Mouse (Mus musculus): ENCODE results near the gene Ankrd1. TPM values are rescaled to one million over a fixed set of nuclear protein-coding genes. Genes with fewer than 3 reads are reported as not detected.

Ankrd1 gene
- polyA plus RNA-seq, 1 experiment from 2014 or later, result not detected

GRCm38 (mm10) chr19:36090781-36091180 lies 29.1 kb downstream of the Ankrd1 start:
- 0 out of 2 replicates have a peak, but pooled peaks have one; percentile 34 for ATAC-seq (ENCODE audit: low read depth)
- Histone ChIP-seq H3K27me3 (ENCODE audit: control insufficient read depth, insufficient read depth, low read length) (no peaks in the 10 kb centered on the region), H3K9ac (replicated peaks; ENCODE audit: low read depth, low read length) (no peak overlapping the region)

GRCm38 (mm10) chr19:36083262-36084225 lies 36.4 kb downstream of the Ankrd1 start, which contains the start of gene Rpp30:
Rpp30 (plus strand) TSS chr19:36083716.
- 2% methylated on average over 34 of the region's 34 CpGs for WGBS
- Histone ChIP-seq H3K36me3 (ENCODE audit: control insufficient read depth, insufficient read depth, low read length) (peaks cover 6% of the 10 kb centered on the region), H3K4me3 (ENCODE audit: low read depth, low read length) (peak within 1 kb of the TSS; percentile 42), H3K4me1 (ENCODE audit: control insufficient read depth, insufficient read depth, low read length) (peaks cover 5% of the 10 kb centered on the region; the same call in 1 of the 2 replicates), H3K4me2 (ENCODE audit: low read depth, low read length) (peak within 1 kb of the TSS; percentile 78), H3K9me3 (ENCODE audit: control insufficient read depth, low read length) (no peaks in the 10 kb centered on the region), H3K9ac (replicated peaks; ENCODE audit: low read depth, low read length) (peak within 1 kb of the TSS; percentile 56), H3K27ac (ENCODE audit: low read depth, low read length) (peak within 1 kb of the TSS; percentile 52; the same call in 1 of the 2 replicates), H3K27me3 (ENCODE audit: control insufficient read depth, insufficient read depth, low read length) (no peaks in the 10 kb centered on the region)
- peak; percentile 97 for ATAC-seq (ENCODE audit: low read depth)

More at GRCm38 (mm10) chr19:36090781-36091180, 29.1 kb downstream of the Ankrd1 start:
- Histone ChIP-seq H3K27ac (ENCODE audit: low read depth, low read length) (no peak overlapping the region), H3K36me3 (ENCODE audit: control insufficient read depth, insufficient read depth, low read length) (peaks cover 22% of the 10 kb centered on the region), H3K4me3 (ENCODE audit: low read depth, low read length) (no peak overlapping the region), H3K4me2 (ENCODE audit: low read depth, low read length) (no peak overlapping the region), H3K9me3 (ENCODE audit: control insufficient read depth, low read length) (no peaks in the 10 kb centered on the region), H3K4me1 (ENCODE audit: control insufficient read depth, insufficient read depth, low read length) (no peaks in the 10 kb centered on the region)
- 52% methylated on average over 5 of the region's 5 CpGs for WGBS

GRCm38 (mm10) chr19:36082606-36083261 lies 37.2 kb downstream of the Ankrd1 start:
- peak; percentile 90 for ATAC-seq (ENCODE audit: low read depth)
- Histone ChIP-seq H3K4me1 (ENCODE audit: control insufficient read depth, insufficient read depth, low read length) (peaks cover 5% of the 10 kb centered on the region; the same call in 1 of the 2 replicates), H3K9ac (replicated peaks; ENCODE audit: low read depth, low read length) (no peak overlapping the region; the same call in 1 of the 2 replicates), H3K4me3 (ENCODE audit: low read depth, low read length) (peak overlapping the region; percentile 42), H3K27ac (ENCODE audit: low read depth, low read length) (no peak overlapping the region), H3K36me3 (ENCODE audit: control insufficient read depth, insufficient read depth, low read length) (no peaks in the 10 kb centered on the region), H3K27me3 (ENCODE audit: control insufficient read depth, insufficient read depth, low read length) (no peaks in the 10 kb centered on the region), H3K9me3 (ENCODE audit: control insufficient read depth, low read length) (no peaks in the 10 kb centered on the region), H3K4me2 (ENCODE audit: low read depth, low read length) (peak overlapping the region; percentile 78)
- 39% methylated on average over 7 of the region's 7 CpGs for WGBS

GRCm38 (mm10) chr19:36062801-36063529 lies 56.9 kb downstream of the Ankrd1 start:
- peak; percentile 45; the same call in 1 of the 2 replicates for ATAC-seq (ENCODE audit: low read depth)

More at GRCm38 (mm10) chr19:36062801-36063529, 56.9 kb downstream of the Ankrd1 start:
- Histone ChIP-seq H3K9ac (replicated peaks; ENCODE audit: low read depth, low read length) (no peak overlapping the region), H3K27ac (ENCODE audit: low read depth, low read length) (no peak overlapping the region), H3K9me3 (ENCODE audit: control insufficient read depth, low read length) (no peaks in the 10 kb centered on the region), H3K36me3 (ENCODE audit: control insufficient read depth, insufficient read depth, low read length) (no peaks in the 10 kb centered on the region), H3K4me2 (ENCODE audit: low read depth, low read length) (no peak overlapping the region), H3K27me3 (ENCODE audit: control insufficient read depth, insufficient read depth, low read length) (no peaks in the 10 kb centered on the region), H3K4me3 (ENCODE audit: low read depth, low read length) (no peak overlapping the region), H3K4me1 (ENCODE audit: control insufficient read depth, insufficient read depth, low read length) (no peaks in the 10 kb centered on the region)
- WGBS, result 77% methylated on average over 2 of the region's 2 CpGs

Other genes starting within 250 kb of the Ankrd1 start
- gene Htr7, start 62.6 kb downstream of the Ankrd1 start, polyA plus RNA-seq (2014; fragmentation: Nextera tagmentation; extraction: Ambion mirVana), result 15.7 and 25.6 TPM in 2 replicates
- 73.8 and 79.2 TPM in 2 replicates for gene Rpp30, start 36.4 kb downstream of the Ankrd1 start, polyA plus RNA-seq (2014; fragmentation: Nextera tagmentation; extraction: Ambion mirVana)
- gene Pcgf5, start 228.2 kb upstream of the Ankrd1 start, polyA plus RNA-seq (2014; fragmentation: Nextera tagmentation; extraction: Ambion mirVana), result 4.1 and 5.3 TPM in 2 replicates